Mouse (Mus musculus) C2C12 (cell line): Measurements from ENCODE around the gene Ap5b1. TPM values are rescaled to one million over a fixed set of nuclear protein-coding genes. Genes with fewer than 3 reads are reported as not detected.
A peak's percentile ranks its signal among the peaks of the same experiment; 100 is the strongest.

ENCODE experiments used
- H3K27me3 ChIP-seq: one replicate; pipeline ENCODE4 v1.6.1; 2011; ENCODE audit not compliant: control insufficient read depth, insufficient read depth, insufficient read length
- H3K36me3 ChIP-seq: one replicate; pipeline ENCODE4 v1.6.1; 2011; ENCODE audit not compliant: control insufficient read depth, insufficient read depth
- H3K4me3 ChIP-seq: one replicate; pipeline ENCODE4 v1.5.1; 2011; ENCODE audit warnings: mild to moderate bottlenecking, control low read depth; ENCODE audit not compliant: poor library complexity, insufficient read depth, severe bottlenecking
- H3K79me2 ChIP-seq: one replicate; pipeline ENCODE4 v1.6.1; 2011; ENCODE audit not compliant: control insufficient read depth, insufficient read depth
- H3K79me3 ChIP-seq: one replicate; pipeline ENCODE4 v1.6.1; 2011; ENCODE audit warnings: low read depth, control low read depth
- H3ac ChIP-seq: one replicate; pipeline ENCODE3; 2011; ENCODE audit warnings: low read depth; ENCODE audit not compliant: control insufficient read depth, insufficient read length
- CEBPB ChIP-seq: IDR thresholded peaks from one replicate; pipeline ENCODE4 v1.6.1; 2011; ENCODE audit warnings: low read depth, mild to moderate bottlenecking, control low read depth, moderate library complexity
- CTCF ChIP-seq: IDR thresholded peaks from one replicate; pipeline ENCODE4 v1.5.1; 2011; ENCODE audit not compliant: control insufficient read depth, insufficient read depth, insufficient read length
- FOSL1 ChIP-seq: IDR thresholded peaks from one replicate; pipeline ENCODE4 v1.8.0; 2011; ENCODE audit warnings: mild to moderate bottlenecking, low read length; ENCODE audit not compliant: poor library complexity, insufficient read depth, severe bottlenecking
- MAX ChIP-seq: IDR thresholded peaks from one replicate; pipeline ENCODE4 v1.6.1; 2011; ENCODE audit warnings: mild to moderate bottlenecking, control low read depth
- MYOD1 ChIP-seq: IDR thresholded peaks from one replicate; pipeline ENCODE4 v1.6.1; 2011; ENCODE audit warnings: low read depth; ENCODE audit not compliant: control insufficient read depth, insufficient read length
- MYOG ChIP-seq: IDR thresholded peaks from one replicate; pipeline ENCODE4 v1.6.1; 2011; ENCODE audit not compliant: control insufficient read depth, insufficient read length; ENCODE audit errors: extremely low read depth
- USF1 ChIP-seq: IDR thresholded peaks from one replicate; pipeline ENCODE4 v1.6.1; 2011; ENCODE audit warnings: low read depth, mild to moderate bottlenecking, control low read depth, moderate library complexity
- long read RNA-seq, 2 experiments: library from polyadenylated mRNA; unstranded; transcript quantifications; one replicate each; pipeline ENCODE4 v2.0.0; 2019 to 2020
- polyA plus RNA-seq: library from polyadenylated mRNA; unstranded; fragments of >200 nt; fragmentation: generic; extraction: Trizol; gene quantifications from one replicate; pipeline ENCODE4 v1.2.1, GENCODE M21; 2012; ENCODE audit warnings: missing spikeins

Ap5b1 gene
- 3.9 TPM for polyA plus RNA-seq
- long read RNA-seq, experiment 1, partial matches to known transcripts, result 0 of 1 reads
- long read RNA-seq, experiment 1, other reads (novel, unspliced or antisense), result 1 of 1 reads
- long read RNA-seq, experiment 2, transcript Ap5b1-203 (3 exons, 2,785 nt), result major isoform, 6 of 20 reads
- long read RNA-seq, experiment 2, transcript Ap5b1-201 (2 exons, 3,092 nt), result major isoform, 6 of 20 reads
- long read RNA-seq, experiment 2, partial matches to known transcripts, result 1 of 20 reads
- long read RNA-seq, experiment 2, other reads (novel, unspliced or antisense), result 6 of 20 reads

GRCm38 (mm10) chr19:5567534-5568469 is at the start of gene Ap5b1:
TSS of gene Ap5b1 (plus strand) at chr19:5568025.
- peak within 1 kb of the TSS; percentile 86 for H3ac ChIP-seq
- TF ChIP-seq CEBPB (no peak), CTCF (peak; percentile 96)
- H3K27me3 ChIP-seq, result no peaks in the 10 kb centered on the region

GRCm38 (mm10) chr19:5518721-5519120 is 49.1 kb upstream of the Ap5b1 start:
- Histone ChIP-seq H3K36me3 (no peaks in the 10 kb centered on the region), H3K79me3 (no peaks in the 10 kb centered on the region), H3K79me2 (no peaks in the 10 kb centered on the region), H3K27me3 (no peaks in the 10 kb centered on the region), H3ac (no peak overlapping the region), H3K4me3 (no peak overlapping the region)
- TF ChIP-seq FOSL1 (no peak), MYOG (no peak), CTCF (no peak), CEBPB (no peak)

More at GRCm38 (mm10) chr19:5567534-5568469, at the start of gene Ap5b1:
- Histone ChIP-seq H3K36me3 (peaks cover 4% of the 10 kb centered on the region), H3K4me3 (peak within 1 kb of the TSS; percentile 40), H3K79me2 (no peaks in the 10 kb centered on the region), H3K79me3 (no peaks in the 10 kb centered on the region)

- H3K79me2 ChIP-seq, result no peaks in the 10 kb centered on the region
- H3K27me3 ChIP-seq, result no peaks in the 10 kb centered on the region
- no peak overlapping the region for H3K4me3 ChIP-seq
- no peak overlapping the region for H3ac ChIP-seq
- no peak for TF ChIP-seq CTCF
- peak; percentile 7 for TF ChIP-seq CEBPB
- TF ChIP-seq MAX, result no peak
- no peak for TF ChIP-seq USF1
- TF ChIP-seq MYOD1, result no peak
- TF ChIP-seq FOSL1, result no peak
- no peak for TF ChIP-seq MYOG
- no peaks in the 10 kb centered on the region for H3K79me3 ChIP-seq
- H3K36me3 ChIP-seq, result no peaks in the 10 kb centered on the region
Measured at GRCm38 (mm10) chr19:5525204-5525603, 42.6 kb upstream of the Ap5b1 start.

GRCm38 (mm10) chr19:5529325-5530137 is 38.3 kb upstream of the Ap5b1 start:
- TF ChIP-seq CTCF, result peak; percentile 99
- TF ChIP-seq MYOD1, result peak; percentile 30
- no peak for TF ChIP-seq CEBPB
- TF ChIP-seq MYOG, result no peak
- H3K4me3 ChIP-seq, result peak overlapping the region; percentile 19
- H3K36me3 ChIP-seq, result no peaks in the 10 kb centered on the region

GRCm38 (mm10) chr19:5530138-5530524 is 37.7 kb upstream of the Ap5b1 start:
- no peak for TF ChIP-seq CEBPB
- TF ChIP-seq USF1, result no peak
- no peak for TF ChIP-seq MYOG
- TF ChIP-seq CTCF, result no peak
- no peak for TF ChIP-seq MAX
- TF ChIP-seq FOSL1, result no peak
- no peak for TF ChIP-seq MYOD1
- no peak overlapping the region for H3K4me3 ChIP-seq
- no peak overlapping the region for H3ac ChIP-seq
- H3K79me3 ChIP-seq, result no peaks in the 10 kb centered on the region
- H3K27me3 ChIP-seq, result no peaks in the 10 kb centered on the region
- no peaks in the 10 kb centered on the region for H3K79me2 ChIP-seq
- H3K36me3 ChIP-seq, result no peaks in the 10 kb centered on the region

More at GRCm38 (mm10) chr19:5529325-5530137, 38.3 kb upstream of the Ap5b1 start:
- no peaks in the 10 kb centered on the region for H3K79me2 ChIP-seq
- peak overlapping the region; percentile 80 for H3ac ChIP-seq
- H3K79me3 ChIP-seq, result no peaks in the 10 kb centered on the region
- H3K27me3 ChIP-seq, result no peaks in the 10 kb centered on the region
